Mouse (Mus musculus) midbrain, postnatal 0 days (tissue): ENCODE measurements around the gene Glp1r. TPM values are rescaled to one million over a fixed set of nuclear protein-coding genes. Genes with fewer than 3 reads are reported as not detected.
A peak's percentile ranks its signal among the peaks of the same experiment; 100 is the strongest.

Experiments used
- ATAC-seq: fragments of 200-750 bp; cut with Nextera tagmentation; 2 replicates; pipeline ENCODE4 v1.8.0; 2017; ENCODE audit warnings: moderate number of reproducible peaks, mild to moderate bottlenecking, moderate TSS enrichment, moderate library complexity; ENCODE audit not compliant: low FRiP score
- DNase-seq: peaks from one replicate; pipeline ENCODE4 v3.0.0-alpha.2; 2015; ENCODE audit warnings: low spot score
- H3K27ac ChIP-seq: fragments of 300-500 bp; sonication (generic); 2 replicates; pipeline ENCODE4 v1.5.1; 2014; ENCODE audit warnings: low read depth, mild to moderate bottlenecking, low read length, mixed read lengths
- H3K27me3 ChIP-seq: fragments of 300-500 bp; sonication (generic); 2 replicates; pipeline ENCODE4 v1.6.1; 2014; ENCODE audit warnings: low read length, control low read depth, mixed read lengths; ENCODE audit not compliant: insufficient read depth
- H3K36me3 ChIP-seq: fragments of 300-500 bp; sonication (generic); 2 replicates; pipeline ENCODE4 v1.6.1; 2014; ENCODE audit warnings: low read length, control low read depth, mixed read lengths; ENCODE audit not compliant: insufficient read depth
- H3K4me1 ChIP-seq: fragments of 300-500 bp; sonication (generic); 2 replicates; pipeline ENCODE4 v1.6.1; 2014; ENCODE audit warnings: mild to moderate bottlenecking, control low read depth, antibody characterized with exemption, low read length, mixed read lengths; ENCODE audit not compliant: insufficient read depth
- H3K4me2 ChIP-seq: fragments of 300-500 bp; sonication (generic); 2 replicates; pipeline ENCODE4 v1.6.1; 2014; ENCODE audit warnings: low read depth, mild to moderate bottlenecking, low read length, mixed read lengths; ENCODE audit not compliant: poor library complexity, severe bottlenecking
- H3K4me3 ChIP-seq: fragments of 300-500 bp; sonication (generic); 2 replicates; pipeline ENCODE4 v1.5.1; 2014; ENCODE audit warnings: low read depth, mild to moderate bottlenecking, low read length, moderate library complexity
- H3K9ac ChIP-seq: fragments of 300-500 bp; sonication (generic); replicated peaks from 2 replicates; pipeline ENCODE4 v1.6.1; 2014; ENCODE audit warnings: mild to moderate bottlenecking, low read length, moderate library complexity, mixed read lengths; ENCODE audit not compliant: poor library complexity, severe bottlenecking
- H3K9me3 ChIP-seq: fragments of 300-500 bp; sonication (generic); 2 replicates; pipeline ENCODE4 v1.6.1; 2016; ENCODE audit warnings: low read length, control low read depth
- CTCF ChIP-seq: IDR thresholded peaks from 2 replicates; pipeline ENCODE4 v1.5.1; 2016; ENCODE audit warnings: antibody characterized with exemption, mild to moderate bottlenecking
- WGBS: fragments of 180-500 bp; shearing (Covaris S2); extraction: QIAGEN DNeasy Blood & Tissue Kit; methylation state at CpG from one replicate; pipeline ENCODE4 v1.1.7; 2014; 5-methylcytosine and 5-hydroxymethylcytosine counted together
- polyA plus RNA-seq: library from polyadenylated mRNA; unstranded; fragments of >200 nt; fragmentation: Nextera tagmentation; extraction: Ambion mirVana; gene quantifications from 2 replicates; pipeline ENCODE4 v1.2.1, GENCODE M21; 2015
- total RNA-seq: library from RNA; depleted of rRNA; stranded (reverse); fragments of >200 nt; gene quantifications from 2 replicates; pipeline ENCODE4 v1.2.3, GENCODE M21; 2014

Gene Glp1r
- total and polyA plus RNA-seq, 2 experiments from 2014 or later: 1.5 to 3.4 TPM

DNA sequence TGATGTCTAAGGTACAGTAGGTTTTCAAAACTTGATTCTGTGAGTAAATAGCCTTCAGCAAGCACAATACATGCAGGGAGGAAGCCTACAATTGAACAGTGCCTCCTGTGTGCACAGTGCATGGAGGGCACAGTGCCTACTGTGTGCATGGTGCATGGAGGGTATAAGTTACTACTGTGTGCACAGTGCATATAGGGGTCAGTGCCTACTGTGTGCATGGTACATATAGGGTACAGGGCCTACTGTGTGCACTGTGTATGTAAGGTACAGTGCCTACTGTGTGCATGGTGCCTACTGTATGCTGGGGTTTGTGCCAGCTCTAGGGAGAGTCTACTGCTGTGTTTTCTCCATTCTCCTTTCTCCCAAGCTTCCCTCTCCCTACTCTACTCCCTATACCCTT is 12.6 kb downstream of the Glp1r start:
- H3K4me1 ChIP-seq: no peaks in the 10 kb centered on the region
- DNase-seq (no peak), ATAC-seq (no peak)
- no peaks in the 10 kb centered on the region for H3K9me3 ChIP-seq
- no peak overlapping the region for H3K27ac ChIP-seq
- no peak overlapping the region for H3K4me3 ChIP-seq
- H3K4me2 ChIP-seq: no peak overlapping the region
- TF ChIP-seq CTCF: no peak
- no peak overlapping the region for H3K9ac ChIP-seq
- no peaks in the 10 kb centered on the region for H3K27me3 ChIP-seq
- H3K36me3 ChIP-seq: no peaks in the 10 kb centered on the region

DNA sequence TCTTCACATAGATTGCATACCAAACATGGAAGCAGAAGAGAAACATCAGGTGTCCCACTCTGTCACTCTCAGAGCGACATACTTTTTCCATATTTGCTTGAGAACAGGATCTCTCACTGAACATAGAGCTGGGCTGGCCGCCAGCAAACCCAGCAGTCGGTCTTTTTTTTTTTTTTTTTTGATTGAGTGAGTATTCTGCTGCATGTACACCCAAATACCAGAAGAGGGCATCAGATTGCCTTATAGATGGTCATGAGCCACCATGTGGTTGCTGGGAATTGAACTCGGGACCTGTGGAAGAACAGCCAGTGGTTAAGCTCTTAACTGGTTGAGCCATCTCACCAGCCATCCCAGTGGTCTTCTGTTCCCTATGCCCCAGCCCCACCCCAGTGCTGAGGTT is 21.9 kb downstream of the Glp1r start:
- Histone ChIP-seq H3K27me3 (no peaks in the 10 kb centered on the region), H3K9me3 (no peaks in the 10 kb centered on the region), H3K4me3 (no peak overlapping the region), H3K4me1 (no peaks in the 10 kb centered on the region), H3K9ac (no peak overlapping the region), H3K4me2 (no peak overlapping the region), H3K36me3 (no peaks in the 10 kb centered on the region), H3K27ac (no peak overlapping the region)
- 71% methylated on average over 4 of the region's 4 CpGs for WGBS
- ATAC-seq: no peak
- TF ChIP-seq CTCF: no peak; the same call in 1 of the 2 replicates
- DNase-seq: peak; percentile 14

DNA sequence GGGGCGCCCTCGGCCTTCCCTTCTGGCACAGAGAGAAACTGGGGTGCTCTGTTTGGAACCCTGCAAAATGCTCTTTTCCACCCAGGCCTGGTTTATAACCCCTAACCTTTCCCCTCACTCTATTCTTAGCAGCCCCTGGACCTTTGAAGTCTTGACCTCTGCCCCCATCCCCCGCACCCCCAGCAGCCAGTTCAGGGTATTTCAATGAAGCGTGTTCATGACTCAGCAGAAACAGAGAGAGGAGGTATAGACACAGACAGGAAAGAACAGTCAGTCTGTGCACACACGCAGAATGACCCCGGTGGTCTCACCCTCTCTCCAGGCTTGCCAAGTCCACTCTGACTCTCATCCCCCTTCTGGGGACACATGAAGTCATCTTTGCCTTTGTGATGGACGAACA is 29.2 kb downstream of the Glp1r start:
- no peak overlapping the region for H3K4me2 ChIP-seq
- H3K27ac ChIP-seq: no peak overlapping the region
- H3K4me3 ChIP-seq: no peak overlapping the region
- no peak overlapping the region for H3K9ac ChIP-seq
- WGBS: 85% methylated on average over 7 of the region's 7 CpGs
- DNase-seq (no peak), ATAC-seq (no peak)
- H3K9me3 ChIP-seq: no peaks in the 10 kb centered on the region
- H3K27me3 ChIP-seq: no peaks in the 10 kb centered on the region
- H3K4me1 ChIP-seq: no peaks in the 10 kb centered on the region
- TF ChIP-seq CTCF: no peak
- H3K36me3 ChIP-seq: no peaks in the 10 kb centered on the region

DNA sequence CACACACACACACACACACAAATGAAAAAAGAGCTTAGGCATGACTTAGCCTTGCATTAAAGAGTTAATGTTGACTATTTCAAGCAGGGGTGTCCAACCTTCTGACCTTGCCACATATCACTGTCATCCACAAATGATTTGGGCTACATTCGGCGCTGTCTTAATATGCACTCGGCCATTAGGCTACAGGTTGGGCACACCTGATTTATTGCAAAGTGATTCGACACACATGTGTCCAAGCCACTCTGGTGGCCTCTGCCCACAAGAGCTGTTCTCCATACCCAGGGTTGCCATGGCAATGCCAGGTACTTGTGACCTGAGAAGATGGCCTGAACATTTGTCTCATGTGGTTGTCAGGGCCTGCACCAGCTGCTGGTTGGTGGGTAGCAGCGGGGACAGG is 31.2 kb downstream of the Glp1r start:
- TF ChIP-seq CTCF: no peak
- H3K36me3 ChIP-seq: no peaks in the 10 kb centered on the region
- DNase-seq: no peak
- H3K4me1 ChIP-seq: no peaks in the 10 kb centered on the region
- no peak overlapping the region for H3K4me3 ChIP-seq
- no peak overlapping the region for H3K9ac ChIP-seq
- no peak overlapping the region for H3K4me2 ChIP-seq
- no peak overlapping the region for H3K27ac ChIP-seq
- 85% methylated on average over 5 of the region's 5 CpGs for WGBS
- H3K27me3 ChIP-seq: no peaks in the 10 kb centered on the region
- no peak for ATAC-seq
- H3K9me3 ChIP-seq: no peaks in the 10 kb centered on the region

DNA sequence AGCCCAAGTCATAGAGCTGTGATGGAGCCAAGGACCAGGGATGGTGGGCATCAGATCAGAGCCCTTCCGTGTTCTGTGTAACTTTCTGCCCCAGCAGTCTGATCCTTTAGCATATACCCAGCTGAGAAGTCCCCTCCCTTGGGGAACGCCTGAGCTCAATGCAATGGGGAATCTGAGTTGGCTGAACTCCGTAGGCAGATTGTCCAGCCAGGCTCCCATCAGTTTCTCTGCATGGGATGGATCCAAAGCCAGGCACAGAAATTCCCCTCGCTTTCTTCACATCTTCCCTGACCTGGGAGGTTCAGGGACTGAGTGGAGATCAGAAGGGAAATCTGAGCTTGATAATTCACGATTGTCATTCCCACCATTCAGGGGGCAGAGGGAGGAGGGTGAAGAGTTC is 33.7 kb downstream of the Glp1r start:
- no peaks in the 10 kb centered on the region for H3K27me3 ChIP-seq
- H3K9me3 ChIP-seq: no peaks in the 10 kb centered on the region
- no peak overlapping the region for H3K9ac ChIP-seq
- H3K4me2 ChIP-seq: no peak overlapping the region
- no peak for TF ChIP-seq CTCF
- 44% methylated on average over 5 of the region's 5 CpGs for WGBS
- H3K36me3 ChIP-seq: no peaks in the 10 kb centered on the region
- H3K27ac ChIP-seq: no peak overlapping the region
- DNase-seq (no peak), ATAC-seq (no peak)
- no peak overlapping the region for H3K4me3 ChIP-seq
- no peaks in the 10 kb centered on the region for H3K4me1 ChIP-seq

DNA sequence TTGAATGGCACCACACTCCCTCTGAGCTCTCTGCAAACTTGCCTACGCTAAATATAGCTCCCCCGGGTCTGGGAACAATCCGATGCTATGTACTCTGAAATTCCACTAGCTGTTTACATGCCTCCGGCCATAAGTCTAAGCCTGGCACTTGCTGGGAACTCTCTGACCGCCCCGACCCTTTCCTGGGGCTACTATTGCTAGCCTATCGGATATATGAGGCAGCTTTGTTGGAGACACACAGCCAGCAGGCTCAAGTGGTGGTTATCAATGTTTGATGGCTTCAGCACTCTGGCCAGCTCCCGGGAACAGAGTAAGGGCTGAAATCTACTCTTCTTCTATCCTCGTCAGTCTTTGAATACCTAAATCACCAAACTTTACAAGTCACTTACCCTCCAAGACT is 36.9 kb downstream of the Glp1r start:
- no peak for DNase-seq
- Histone ChIP-seq H3K27me3 (no peaks in the 10 kb centered on the region), H3K4me1 (no peaks in the 10 kb centered on the region), H3K36me3 (no peaks in the 10 kb centered on the region), H3K4me3 (no peak overlapping the region), H3K4me2 (no peak overlapping the region), H3K9me3 (no peaks in the 10 kb centered on the region), H3K9ac (no peak overlapping the region), H3K27ac (no peak overlapping the region)
- ATAC-seq: no peak
- WGBS: 59% methylated on average over 9 of the region's 9 CpGs
- no peak for TF ChIP-seq CTCF

DNA sequence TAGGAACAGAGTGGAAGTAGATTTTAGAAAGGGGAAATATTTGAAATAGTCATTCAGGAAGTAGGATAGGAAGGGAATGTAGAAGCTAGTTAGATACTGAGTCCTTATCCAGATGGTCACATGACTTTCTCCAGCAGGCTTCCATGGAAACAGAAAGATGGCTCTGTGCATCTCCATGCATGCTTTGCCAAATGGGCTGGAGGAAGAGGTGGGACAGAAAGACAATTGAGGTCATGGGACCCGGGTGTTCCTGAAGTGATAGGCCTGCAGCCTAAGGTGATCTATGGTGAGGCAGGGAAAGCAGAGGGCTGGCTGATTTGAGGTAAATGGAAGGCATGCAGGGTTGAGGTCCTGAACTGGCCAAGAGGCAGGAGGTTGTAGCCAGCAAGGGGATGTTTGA is 46.8 kb downstream of the Glp1r start:
- H3K4me3 ChIP-seq: no peak overlapping the region

More for the DNA sequence above, 46.8 kb downstream of the Glp1r start:
- Histone ChIP-seq H3K27me3 (no peaks in the 10 kb centered on the region), H3K9me3 (no peaks in the 10 kb centered on the region), H3K9ac (no peak overlapping the region), H3K27ac (no peak overlapping the region), H3K4me1 (no peaks in the 10 kb centered on the region), H3K36me3 (no peaks in the 10 kb centered on the region), H3K4me2 (no peak overlapping the region)
- no peak for TF ChIP-seq CTCF
- WGBS: 52% methylated on average over 1 of the region's 1 CpGs
- DNase-seq (no peak), ATAC-seq (no peak)
